Mouse (Mus musculus) midbrain, postnatal 0 days (tissue): ENCODE measurements around the gene Mfsd14a. TPM values are rescaled to one million over a fixed set of nuclear protein-coding genes. Genes with fewer than 3 reads are reported as not detected.
"Not testable (repeated sequence)": the region's sequence is repeated elsewhere in the genome, so short reads cannot be mapped to it uniquely, and the experiment has no call there.

ENCODE experiments used
- ATAC-seq: fragments of 200-750 bp; cut with Nextera tagmentation; 2 replicates; pipeline ENCODE4 v1.8.0; 2017; ENCODE audit warnings: moderate number of reproducible peaks, mild to moderate bottlenecking, moderate TSS enrichment, moderate library complexity; ENCODE audit not compliant: low FRiP score
- DNase-seq: peaks from one replicate; pipeline ENCODE4 v3.0.0-alpha.2; 2015; ENCODE audit warnings: low spot score
- H3K27ac ChIP-seq: fragments of 300-500 bp; sonication (generic); 2 replicates; pipeline ENCODE4 v1.5.1; 2014; ENCODE audit warnings: low read depth, mild to moderate bottlenecking, low read length, mixed read lengths
- H3K27me3 ChIP-seq: fragments of 300-500 bp; sonication (generic); 2 replicates; pipeline ENCODE4 v1.6.1; 2014; ENCODE audit warnings: low read length, control low read depth, mixed read lengths; ENCODE audit not compliant: insufficient read depth
- H3K36me3 ChIP-seq: fragments of 300-500 bp; sonication (generic); 2 replicates; pipeline ENCODE4 v1.6.1; 2014; ENCODE audit warnings: low read length, control low read depth, mixed read lengths; ENCODE audit not compliant: insufficient read depth
- H3K4me1 ChIP-seq: fragments of 300-500 bp; sonication (generic); 2 replicates; pipeline ENCODE4 v1.6.1; 2014; ENCODE audit warnings: mild to moderate bottlenecking, control low read depth, antibody characterized with exemption, low read length, mixed read lengths; ENCODE audit not compliant: insufficient read depth
- H3K4me2 ChIP-seq: fragments of 300-500 bp; sonication (generic); 2 replicates; pipeline ENCODE4 v1.6.1; 2014; ENCODE audit warnings: low read depth, mild to moderate bottlenecking, low read length, mixed read lengths; ENCODE audit not compliant: poor library complexity, severe bottlenecking
- H3K4me3 ChIP-seq: fragments of 300-500 bp; sonication (generic); 2 replicates; pipeline ENCODE4 v1.5.1; 2014; ENCODE audit warnings: low read depth, mild to moderate bottlenecking, low read length, moderate library complexity
- H3K9ac ChIP-seq: fragments of 300-500 bp; sonication (generic); replicated peaks from 2 replicates; pipeline ENCODE4 v1.6.1; 2014; ENCODE audit warnings: mild to moderate bottlenecking, low read length, moderate library complexity, mixed read lengths; ENCODE audit not compliant: poor library complexity, severe bottlenecking
- H3K9me3 ChIP-seq: fragments of 300-500 bp; sonication (generic); 2 replicates; pipeline ENCODE4 v1.6.1; 2016; ENCODE audit warnings: low read length, control low read depth
- CTCF ChIP-seq: IDR thresholded peaks from 2 replicates; pipeline ENCODE4 v1.5.1; 2016; ENCODE audit warnings: antibody characterized with exemption, mild to moderate bottlenecking
- WGBS: fragments of 180-500 bp; shearing (Covaris S2); extraction: QIAGEN DNeasy Blood & Tissue Kit; methylation state at CpG from one replicate; pipeline ENCODE4 v1.1.7; 2014; 5-methylcytosine and 5-hydroxymethylcytosine counted together
- polyA plus RNA-seq: library from polyadenylated mRNA; unstranded; fragments of >200 nt; fragmentation: Nextera tagmentation; extraction: Ambion mirVana; gene quantifications from 2 replicates; pipeline ENCODE4 v1.2.1, GENCODE M21; 2015
- total RNA-seq: library from RNA; depleted of rRNA; stranded (reverse); fragments of >200 nt; gene quantifications from 2 replicates; pipeline ENCODE4 v1.2.3, GENCODE M21; 2014

Mfsd14a gene
- total and polyA plus RNA-seq, 2 experiments from 2014 or later: 50.6 to 51.1 TPM

- Histone ChIP-seq H3K4me1 (no peaks in the 10 kb centered on the region), H3K4me3 (no peak overlapping the region), H3K27ac (no peak overlapping the region), H3K4me2 (no peak overlapping the region), H3K27me3 (no peaks in the 10 kb centered on the region), H3K9me3 (no peaks in the 10 kb centered on the region), H3K36me3 (no peaks in the 10 kb centered on the region), H3K9ac (no peak overlapping the region)
- DNase-seq: no peak
- no peak for ATAC-seq
- WGBS: 85% methylated on average over 7 of the region's 7 CpGs
- no peak for TF ChIP-seq CTCF
Measured at GRCm38 (mm10) chr3:116656184-116656965, 6.1 kb downstream of the Mfsd14a start.

- H3K9ac ChIP-seq, H3K4me3 ChIP-seq, H3K27ac ChIP-seq, H3K27me3 ChIP-seq, DNase-seq, H3K4me2 ChIP-seq, H3K9me3 ChIP-seq, ATAC-seq, H3K36me3 ChIP-seq, H3K4me1 ChIP-seq: not testable (repeated sequence)
- WGBS: 95% methylated on average over 11 of the region's 11 CpGs
Measured at GRCm38 (mm10) chr3:116654051-116654450, 8.4 kb downstream of the Mfsd14a start.

GRCm38 (mm10) chr3:116653278-116653945 lies 9.1 kb downstream of the Mfsd14a start:
- H3K4me3 ChIP-seq: no peak overlapping the region
- no peak for TF ChIP-seq CTCF
- no peaks in the 10 kb centered on the region for H3K9me3 ChIP-seq
- H3K27me3 ChIP-seq: no peaks in the 10 kb centered on the region
- no peaks in the 10 kb centered on the region for H3K4me1 ChIP-seq
- no peak overlapping the region for H3K9ac ChIP-seq
- ATAC-seq (no peak), DNase-seq (no peak)
- WGBS: 63% methylated on average over 5 of the region's 5 CpGs
- H3K36me3 ChIP-seq: no peaks in the 10 kb centered on the region
- no peak overlapping the region for H3K27ac ChIP-seq
- no peak overlapping the region for H3K4me2 ChIP-seq

GRCm38 (mm10) chr3:116652033-116652446 lies 10.4 kb downstream of the Mfsd14a start:
- Histone ChIP-seq H3K9me3 (no peaks in the 10 kb centered on the region), H3K4me3 (no peak overlapping the region), H3K4me2 (no peak overlapping the region), H3K27me3 (no peaks in the 10 kb centered on the region), H3K36me3 (peaks cover 5% of the 10 kb centered on the region; the same call in 1 of the 2 replicates), H3K27ac (no peak overlapping the region), H3K9ac (no peak overlapping the region), H3K4me1 (no peaks in the 10 kb centered on the region)
- no peak for TF ChIP-seq CTCF
- ATAC-seq (0 out of 2 replicates have a peak, but pooled peaks have one; percentile 27), DNase-seq (peak; percentile 5)
- 63% methylated on average over 3 of the region's 3 CpGs for WGBS

GRCm38 (mm10) chr3:116650698-116651097 lies 11.8 kb downstream of the Mfsd14a start:
- no peak overlapping the region for H3K4me2 ChIP-seq
- TF ChIP-seq CTCF: no peak
- DNase-seq (no peak), ATAC-seq (no peak)
- WGBS: 98% methylated on average over 9 of the region's 9 CpGs
- H3K27ac ChIP-seq: no peak overlapping the region
- H3K9me3 ChIP-seq: no peaks in the 10 kb centered on the region
- H3K4me1 ChIP-seq: no peaks in the 10 kb centered on the region
- H3K36me3 ChIP-seq: peaks cover 16% of the 10 kb centered on the region
- no peak overlapping the region for H3K4me3 ChIP-seq
- no peaks in the 10 kb centered on the region for H3K27me3 ChIP-seq
- no peak overlapping the region for H3K9ac ChIP-seq

GRCm38 (mm10) chr3:116648805-116649204 lies 13.7 kb downstream of the Mfsd14a start:
- no peak overlapping the region for H3K4me3 ChIP-seq
- no peaks in the 10 kb centered on the region for H3K9me3 ChIP-seq
- no peak overlapping the region for H3K4me2 ChIP-seq

More at GRCm38 (mm10) chr3:116648805-116649204, 13.7 kb downstream of the Mfsd14a start:
- Histone ChIP-seq H3K27ac (no peak overlapping the region), H3K4me1 (no peaks in the 10 kb centered on the region), H3K36me3 (peaks cover 27% of the 10 kb centered on the region), H3K27me3 (no peaks in the 10 kb centered on the region), H3K9ac (no peak overlapping the region)
- TF ChIP-seq CTCF: no peak
- DNase-seq (no peak), ATAC-seq (no peak)
- WGBS: 93% methylated on average over 7 of the region's 7 CpGs
